Mouse (Mus musculus): ENCODE measurements around the gene Plppr1. TPM values are rescaled to one million over a fixed set of nuclear protein-coding genes. Genes with fewer than 3 reads are reported as not detected.

The Plppr1 gene
- polyA plus RNA-seq, 1 experiment from 2014 or later, result 0.29 TPM

DNA sequence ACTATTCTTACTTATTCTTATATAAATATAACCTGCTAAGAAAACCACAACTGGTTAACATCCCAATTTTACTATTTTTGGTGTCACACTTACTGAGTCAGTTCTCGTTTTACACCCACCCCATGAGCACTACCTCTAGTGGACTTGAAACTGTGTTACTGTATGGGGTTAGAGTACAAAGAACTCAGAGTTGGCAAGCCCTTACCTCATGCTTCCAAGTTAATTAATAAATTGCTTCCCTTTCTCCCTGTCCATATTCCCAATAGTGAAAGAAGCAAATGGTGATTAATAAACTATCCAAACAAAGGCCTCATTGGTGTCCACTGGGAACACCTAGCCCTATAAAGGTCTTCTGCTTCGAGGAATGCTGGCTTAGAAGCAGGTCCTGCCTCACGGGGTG lies 107.3 kb downstream of the Plppr1 start:
- Histone ChIP-seq H3K4me1 (replicated peaks; ENCODE audit: control insufficient read depth, insufficient read depth) (no peaks in the 10 kb centered on the region), H3K27ac (replicated peaks) (no peak overlapping the region), H3K36me3 (ENCODE audit: control insufficient read depth, insufficient read depth, low read length) (no peaks in the 10 kb centered on the region), H3K4me3 (ENCODE audit: low read depth, low read length) (no peak overlapping the region), H3K27me3 (ENCODE audit: control insufficient read depth, insufficient read depth, low read length) (no peaks in the 10 kb centered on the region), H3K9me3 (ENCODE audit: control insufficient read depth, low read length) (no peaks in the 10 kb centered on the region), H3K9ac (ENCODE audit: low read length) (no peak overlapping the region), H3K4me2 (replicated peaks; ENCODE audit: low read depth) (no peak overlapping the region)
- WGBS, result 64% methylated on average over 3 of the region's 3 CpGs
- ATAC-seq (ENCODE audit: low FRiP score, low TSS enrichment) (no peak), DNase-seq (ENCODE audit: low spot score) (no peak)
- TF ChIP-seq EP300 (optimal IDR thresholded peaks at IDR 0.05) (no peak), CTCF (IDR thresholded peaks at IDR 0.05; ENCODE audit: low read depth) (no peak)

GRCm38 (mm10) chr4:49167030-49167429 lies 108.0 kb downstream of the Plppr1 start:
- Histone ChIP-seq H3K27ac (replicated peaks) (no peak overlapping the region), H3K9me3 (ENCODE audit: control insufficient read depth, low read length) (no peaks in the 10 kb centered on the region), H3K4me1 (replicated peaks; ENCODE audit: control insufficient read depth, insufficient read depth) (no peaks in the 10 kb centered on the region), H3K36me3 (ENCODE audit: control insufficient read depth, insufficient read depth, low read length) (no peaks in the 10 kb centered on the region), H3K4me2 (replicated peaks; ENCODE audit: low read depth) (no peak overlapping the region), H3K9ac (ENCODE audit: low read length) (no peak overlapping the region), H3K4me3 (ENCODE audit: low read depth, low read length) (no peak overlapping the region), H3K27me3 (ENCODE audit: control insufficient read depth, insufficient read depth, low read length) (no peaks in the 10 kb centered on the region)
- 84% methylated on average over 5 of the region's 5 CpGs for WGBS
- DNase-seq (ENCODE audit: low spot score) (no peak), ATAC-seq (ENCODE audit: low FRiP score, low TSS enrichment) (no peak)
- TF ChIP-seq CTCF (IDR thresholded peaks at IDR 0.05; ENCODE audit: low read depth) (no peak), EP300 (optimal IDR thresholded peaks at IDR 0.05) (no peak)

DNA sequence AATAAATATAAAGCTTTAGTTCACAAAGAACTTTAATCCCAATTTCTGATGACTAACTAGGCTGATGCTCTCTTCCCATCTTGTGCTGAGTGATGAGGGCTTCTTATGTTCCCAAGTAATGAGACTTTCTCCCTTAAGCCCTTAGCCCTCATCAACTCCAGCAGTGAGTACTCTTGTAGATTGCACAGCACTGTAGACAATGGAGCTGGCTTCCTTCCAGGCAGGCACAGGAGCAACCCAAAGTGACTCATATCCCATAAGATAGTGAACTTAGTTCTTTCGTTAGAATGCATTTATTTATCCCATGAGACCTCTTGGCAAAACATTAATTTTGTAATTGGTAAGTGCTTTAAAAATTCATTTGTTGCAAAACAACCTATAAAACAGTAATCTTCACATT lies 110.4 kb downstream of the Plppr1 start:
- 17% methylated on average over 1 of the region's 1 CpGs for WGBS

GRCm38 (mm10) chr4:49178101-49178500 lies 119.0 kb downstream of the Plppr1 start:
- H3K27me3 ChIP-seq (ENCODE audit: control insufficient read depth, insufficient read depth, low read length), result no peaks in the 10 kb centered on the region
- ATAC-seq (ENCODE audit: low FRiP score, low TSS enrichment), result no peak
- H3K27ac ChIP-seq (replicated peaks), result no peak overlapping the region
- 77% methylated on average over 2 of the region's 2 CpGs for WGBS
- no peaks in the 10 kb centered on the region for H3K9me3 ChIP-seq (ENCODE audit: control insufficient read depth, low read length)
- no peaks in the 10 kb centered on the region for H3K36me3 ChIP-seq (ENCODE audit: control insufficient read depth, insufficient read depth, low read length)
- no peak overlapping the region for H3K4me2 ChIP-seq (replicated peaks; ENCODE audit: low read depth)
- TF ChIP-seq EP300 (optimal IDR thresholded peaks at IDR 0.05), result no peak
- TF ChIP-seq CTCF (IDR thresholded peaks at IDR 0.05; ENCODE audit: low read depth), result no peak
- no peak overlapping the region for H3K9ac ChIP-seq (ENCODE audit: low read length)
- DNase-seq (ENCODE audit: low spot score), result no peak
- no peak overlapping the region for H3K4me3 ChIP-seq (ENCODE audit: low read depth, low read length)
- no peaks in the 10 kb centered on the region for H3K4me1 ChIP-seq (replicated peaks; ENCODE audit: control insufficient read depth, insufficient read depth)

More for the DNA sequence above, 110.4 kb downstream of the Plppr1 start:
- Histone ChIP-seq H3K9ac (ENCODE audit: low read length) (no peak overlapping the region), H3K4me1 (replicated peaks; ENCODE audit: control insufficient read depth, insufficient read depth) (no peaks in the 10 kb centered on the region), H3K27ac (replicated peaks) (no peak overlapping the region), H3K4me3 (ENCODE audit: low read depth, low read length) (no peak overlapping the region), H3K9me3 (ENCODE audit: control insufficient read depth, low read length) (no peaks in the 10 kb centered on the region), H3K36me3 (ENCODE audit: control insufficient read depth, insufficient read depth, low read length) (no peaks in the 10 kb centered on the region), H3K4me2 (replicated peaks; ENCODE audit: low read depth) (no peak overlapping the region), H3K27me3 (ENCODE audit: control insufficient read depth, insufficient read depth, low read length) (no peaks in the 10 kb centered on the region)
- peak; percentile 57 for DNase-seq (ENCODE audit: low spot score)
- no peak for ATAC-seq (ENCODE audit: low FRiP score, low TSS enrichment)
- TF ChIP-seq EP300 (optimal IDR thresholded peaks at IDR 0.05), result no peak

DNA sequence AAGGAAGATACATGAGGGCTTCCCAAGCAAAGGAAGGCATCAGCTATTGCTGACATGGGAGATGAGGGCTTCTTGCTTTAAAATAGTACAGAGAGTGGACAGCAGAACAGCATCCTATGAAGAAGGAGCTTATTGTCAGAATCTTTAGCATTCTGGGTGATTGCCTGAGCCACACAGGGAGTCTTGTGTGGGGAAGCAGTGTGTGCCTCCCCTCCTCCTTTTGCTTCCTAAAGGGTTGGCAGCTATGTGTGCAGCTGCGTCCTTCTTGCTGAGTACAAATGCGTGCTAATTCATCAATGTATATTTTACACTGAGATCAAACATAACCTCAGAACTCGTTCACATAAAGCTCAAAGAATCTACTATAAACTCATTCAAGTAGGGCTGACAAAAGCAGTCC lies 119.8 kb downstream of the Plppr1 start:
- Histone ChIP-seq H3K4me3 (ENCODE audit: low read depth, low read length) (no peak overlapping the region), H3K4me2 (replicated peaks; ENCODE audit: low read depth) (no peak overlapping the region), H3K36me3 (ENCODE audit: control insufficient read depth, insufficient read depth, low read length) (no peaks in the 10 kb centered on the region), H3K27me3 (ENCODE audit: control insufficient read depth, insufficient read depth, low read length) (no peaks in the 10 kb centered on the region), H3K9ac (ENCODE audit: low read length) (no peak overlapping the region), H3K9me3 (ENCODE audit: control insufficient read depth, low read length) (no peaks in the 10 kb centered on the region), H3K27ac (replicated peaks) (no peak overlapping the region), H3K4me1 (replicated peaks; ENCODE audit: control insufficient read depth, insufficient read depth) (no peaks in the 10 kb centered on the region)
- ATAC-seq (ENCODE audit: low FRiP score, low TSS enrichment), result no peak
- TF ChIP-seq CTCF (IDR thresholded peaks at IDR 0.05; ENCODE audit: low read depth) (no peak), EP300 (optimal IDR thresholded peaks at IDR 0.05) (no peak)
- no peak for DNase-seq (ENCODE audit: low spot score)
- whole genome bisulfite sequencing, result 8% methylated on average over 3 of the region's 3 CpGs

DNA sequence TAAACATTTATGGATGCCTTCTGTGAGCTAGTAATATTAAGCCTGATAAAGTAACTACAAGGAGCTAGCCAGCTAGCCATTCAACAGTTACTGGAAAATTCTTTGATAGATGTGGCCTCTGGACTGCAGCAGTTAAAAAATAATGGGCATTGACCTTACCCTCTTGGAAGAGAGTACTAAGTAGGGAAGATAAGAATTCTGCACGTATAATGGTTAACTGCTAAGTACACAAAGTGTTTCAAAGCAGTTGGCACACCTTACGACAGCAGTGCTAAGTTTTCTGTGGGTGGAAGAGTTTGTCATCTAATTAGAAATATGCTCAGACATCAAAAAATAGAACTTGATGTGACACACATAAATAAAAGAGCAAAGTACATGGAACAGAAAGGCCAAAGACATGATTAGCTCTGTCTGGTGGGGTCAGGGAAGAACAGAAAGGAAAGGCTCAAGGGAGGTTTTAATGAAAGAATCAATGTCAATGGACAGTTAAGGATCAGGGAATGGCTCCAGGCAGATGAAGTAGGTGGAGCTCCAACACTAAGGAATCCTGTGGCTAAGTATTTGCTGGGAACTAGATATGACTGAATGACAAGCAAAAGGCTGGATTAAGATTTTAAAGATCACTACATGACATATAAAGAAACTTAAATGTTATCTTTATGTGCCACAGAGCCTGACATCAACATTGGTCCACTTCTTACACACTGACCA lies 120.6 kb downstream of the Plppr1 start:
- DNase-seq (ENCODE audit: low spot score) (no peak), ATAC-seq (ENCODE audit: low FRiP score, low TSS enrichment) (peak; percentile 63; the same call in 1 of the 2 replicates)
- no peak overlapping the region for H3K9ac ChIP-seq (ENCODE audit: low read length)
- no peak overlapping the region for H3K27ac ChIP-seq (replicated peaks)
- H3K4me1 ChIP-seq (replicated peaks; ENCODE audit: control insufficient read depth, insufficient read depth), result no peaks in the 10 kb centered on the region
- no peak overlapping the region for H3K4me3 ChIP-seq (ENCODE audit: low read depth, low read length)
- H3K9me3 ChIP-seq (ENCODE audit: control insufficient read depth, low read length), result no peaks in the 10 kb centered on the region
- TF ChIP-seq CTCF (IDR thresholded peaks at IDR 0.05; ENCODE audit: low read depth) (no peak), EP300 (optimal IDR thresholded peaks at IDR 0.05) (no peak)
- WGBS, result 41% methylated on average over 2 of the region's 2 CpGs
- no peak overlapping the region for H3K4me2 ChIP-seq (replicated peaks; ENCODE audit: low read depth)
- no peaks in the 10 kb centered on the region for H3K36me3 ChIP-seq (ENCODE audit: control insufficient read depth, insufficient read depth, low read length)
- no peaks in the 10 kb centered on the region for H3K27me3 ChIP-seq (ENCODE audit: control insufficient read depth, insufficient read depth, low read length)

Data from stomach, postnatal 0 days (tissue).